Mouse (Mus musculus) kidney, adult 2 months (tissue): ENCODE data around the gene Ripor3.

ENCODE experiments used
- CTCF ChIP-seq: fragments of 200-500 bp; conservative IDR thresholded peaks from 2 replicates; pipeline ENCODE4 v1.5.1; 2011; ENCODE audit warnings: low read depth, mild to moderate bottlenecking, control low read depth, low read length, moderate library complexity, mixed read lengths; ENCODE audit not compliant: insufficient read depth, insufficient read length
- POLR2A ChIP-seq: fragments of 200-500 bp; IDR thresholded peaks from one replicate; pipeline ENCODE4 v1.6.1; 2011; ENCODE audit warnings: low read depth, low read length, control low read depth

GRCm38 (mm10) chr2:167944193-167944592 is 66.2 kb downstream of the Ripor3 start:
- no peak for TF ChIP-seq CTCF
- no peak for TF ChIP-seq POLR2A
